Mouse (Mus musculus): ENCODE measurements around the gene Slc9a9.

GRCm38 (mm10) chr9:94696539-94697079 is 26.9 kb downstream of the Slc9a9 start:
- TF ChIP-seq CTCF (IDR thresholded peaks at IDR 0.05; ENCODE audit: low read depth): no peak
- no peak for TF ChIP-seq EP300 (IDR thresholded peaks at IDR 0.05; ENCODE audit: low read depth)
